Mouse (Mus musculus): ENCODE data around the gene Zcchc2. TPM values are rescaled to one million over a fixed set of nuclear protein-coding genes. Genes with fewer than 3 reads are reported as not detected.

Gene Zcchc2
- polyA plus RNA-seq, 1 experiment from 2014 or later: 3.1 TPM

- Histone ChIP-seq H3K4me2 (replicated peaks) (no peak overlapping the region), H3K9ac (no peak overlapping the region), H3K4me1 (replicated peaks; ENCODE audit: control insufficient read depth, insufficient read depth, low read length) (peaks cover 10% of the 10 kb centered on the region; the same call in 1 of the 2 replicates), H3K9me3 (ENCODE audit: control insufficient read depth, low read length) (no peaks in the 10 kb centered on the region), H3K27me3 (ENCODE audit: control insufficient read depth, insufficient read depth, low read length) (no peaks in the 10 kb centered on the region), H3K36me3 (replicated peaks; ENCODE audit: control insufficient read depth, insufficient read depth) (no peaks in the 10 kb centered on the region), H3K4me3 (replicated peaks; ENCODE audit: low read length) (no peak overlapping the region), H3K27ac (no peak overlapping the region)
- no peak for ATAC-seq (ENCODE audit: low FRiP score)
- DNase-seq (ENCODE audit: low spot score): no peak
- WGBS: 92% methylated on average over 7 of the region's 7 CpGs
Measured at GRCm38 (mm10) chr1:106073166-106073565, 83.0 kb downstream of the Zcchc2 start.

DNA sequence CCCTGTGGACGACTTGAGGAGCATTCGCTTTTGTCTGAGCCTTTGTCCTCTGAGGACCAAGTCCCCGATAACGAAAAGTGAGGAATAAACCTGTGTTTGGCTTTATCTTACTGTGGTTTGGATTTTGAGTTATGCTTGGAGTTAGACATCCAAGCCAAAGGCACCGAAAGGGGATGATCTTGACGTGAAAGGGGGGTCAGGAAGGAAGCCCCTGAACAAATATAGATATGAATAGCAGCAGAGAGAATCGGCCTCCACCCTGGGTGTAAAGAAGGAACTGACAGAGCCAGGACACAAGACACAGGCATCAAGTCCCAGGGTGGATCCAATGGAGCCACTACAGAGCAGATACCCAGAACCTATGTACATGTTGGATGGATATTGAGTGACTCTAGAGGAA is 83.9 kb downstream of the Zcchc2 start:
- H3K9ac ChIP-seq: no peak overlapping the region
- H3K4me2 ChIP-seq (replicated peaks): no peak overlapping the region
- peaks cover 10% of the 10 kb centered on the region; the same call in 1 of the 2 replicates for H3K4me1 ChIP-seq (replicated peaks; ENCODE audit: control insufficient read depth, insufficient read depth, low read length)
- H3K27me3 ChIP-seq (ENCODE audit: control insufficient read depth, insufficient read depth, low read length): no peaks in the 10 kb centered on the region
- H3K4me3 ChIP-seq (replicated peaks; ENCODE audit: low read length): no peak overlapping the region
- no peaks in the 10 kb centered on the region for H3K9me3 ChIP-seq (ENCODE audit: control insufficient read depth, low read length)
- no peaks in the 10 kb centered on the region for H3K36me3 ChIP-seq (replicated peaks; ENCODE audit: control insufficient read depth, insufficient read depth)
- 84% methylated on average over 7 of the region's 7 CpGs for WGBS
- ATAC-seq (ENCODE audit: low FRiP score) (no peak), DNase-seq (ENCODE audit: low spot score) (no peak)
- H3K27ac ChIP-seq: no peak overlapping the region

DNA sequence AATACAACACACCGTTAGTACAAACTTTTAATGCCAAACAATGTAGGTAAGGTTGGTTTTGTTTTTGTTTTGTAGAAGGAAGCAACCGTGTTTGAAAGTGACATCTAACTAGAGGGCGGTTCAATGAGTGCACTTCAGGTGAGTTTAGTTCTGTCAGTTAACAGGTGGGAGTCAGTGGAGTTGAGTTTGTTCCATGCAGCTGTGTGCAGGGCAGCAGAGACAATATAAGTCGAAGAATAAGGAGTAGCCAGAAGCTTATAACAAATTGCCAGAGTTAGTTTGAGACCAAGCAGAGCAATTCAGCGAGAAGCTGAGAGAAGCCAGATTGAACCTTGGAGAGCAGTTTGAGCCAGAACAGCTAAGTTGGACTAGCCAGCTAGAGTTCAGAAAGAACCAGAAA is 84.5 kb downstream of the Zcchc2 start:
- H3K27me3 ChIP-seq (ENCODE audit: control insufficient read depth, insufficient read depth, low read length): no peaks in the 10 kb centered on the region
- H3K36me3 ChIP-seq (replicated peaks; ENCODE audit: control insufficient read depth, insufficient read depth): no peaks in the 10 kb centered on the region
- H3K27ac ChIP-seq: no peak overlapping the region
- H3K9ac ChIP-seq: no peak overlapping the region
- H3K4me2 ChIP-seq (replicated peaks): no peak overlapping the region
- no peaks in the 10 kb centered on the region for H3K9me3 ChIP-seq (ENCODE audit: control insufficient read depth, low read length)
- no peak for DNase-seq (ENCODE audit: low spot score)
- 94% methylated on average over 5 of the region's 5 CpGs for WGBS
- ATAC-seq (ENCODE audit: low FRiP score): no peak
- H3K4me3 ChIP-seq (replicated peaks; ENCODE audit: low read length): no peak overlapping the region
- H3K4me1 ChIP-seq (replicated peaks; ENCODE audit: control insufficient read depth, insufficient read depth, low read length): peaks cover 10% of the 10 kb centered on the region; the same call in 1 of the 2 replicates

DNA sequence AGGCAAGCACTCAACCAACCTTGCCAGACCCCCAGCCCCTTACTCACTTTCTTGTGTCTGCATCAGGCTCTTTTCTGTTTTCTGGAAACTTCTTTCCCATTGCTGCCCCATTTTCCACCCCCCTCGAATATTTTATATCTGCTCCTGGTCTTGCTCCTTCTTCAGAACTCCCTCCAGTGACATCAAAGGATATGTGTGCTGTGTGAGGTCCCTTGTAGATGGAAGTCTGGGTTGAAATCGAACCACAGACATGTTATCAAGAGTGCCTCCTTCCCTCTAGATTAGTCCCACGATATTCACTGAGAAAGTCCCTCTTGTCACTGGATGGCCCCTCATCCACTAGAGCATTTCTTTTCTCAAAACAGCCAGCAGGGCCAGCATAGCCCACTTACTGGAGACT is 86.4 kb downstream of the Zcchc2 start:
- Histone ChIP-seq H3K4me2 (replicated peaks) (no peak overlapping the region), H3K27ac (no peak overlapping the region), H3K27me3 (ENCODE audit: control insufficient read depth, insufficient read depth, low read length) (no peaks in the 10 kb centered on the region), H3K36me3 (replicated peaks; ENCODE audit: control insufficient read depth, insufficient read depth) (no peaks in the 10 kb centered on the region), H3K9ac (no peak overlapping the region), H3K4me1 (replicated peaks; ENCODE audit: control insufficient read depth, insufficient read depth, low read length) (peaks cover 6% of the 10 kb centered on the region; the same call in 1 of the 2 replicates), H3K9me3 (ENCODE audit: control insufficient read depth, low read length) (no peaks in the 10 kb centered on the region), H3K4me3 (replicated peaks; ENCODE audit: low read length) (no peak overlapping the region)
- WGBS: 86% methylated on average over 3 of the region's 3 CpGs
- no peak for ATAC-seq (ENCODE audit: low FRiP score)
- DNase-seq (ENCODE audit: low spot score): no peak

DNA sequence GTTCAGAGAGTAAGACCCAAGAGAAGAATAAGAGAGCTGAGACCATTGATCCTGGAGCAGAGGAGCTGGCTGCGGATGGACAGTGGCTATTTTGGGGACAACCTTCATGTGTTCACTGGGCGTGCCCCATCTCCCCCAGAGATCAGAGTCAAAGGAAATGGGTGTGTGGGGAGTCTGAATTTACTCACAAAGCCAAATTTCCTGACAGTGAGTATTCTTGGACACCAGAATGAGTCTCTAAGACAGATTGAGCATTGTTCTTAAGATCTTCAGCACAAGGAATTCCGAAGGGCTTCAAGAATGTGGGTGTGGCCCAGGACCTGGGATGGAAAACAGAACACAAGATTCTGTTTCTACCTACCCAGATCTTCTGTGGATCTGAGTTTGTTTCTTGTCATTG is 87.0 kb downstream of the Zcchc2 start:
- 87% methylated on average over 3 of the region's 3 CpGs for WGBS
- H3K27me3 ChIP-seq (ENCODE audit: control insufficient read depth, insufficient read depth, low read length): no peaks in the 10 kb centered on the region
- no peak overlapping the region for H3K4me2 ChIP-seq (replicated peaks)
- no peaks in the 10 kb centered on the region for H3K36me3 ChIP-seq (replicated peaks; ENCODE audit: control insufficient read depth, insufficient read depth)
- H3K4me3 ChIP-seq (replicated peaks; ENCODE audit: low read length): no peak overlapping the region
- no peaks in the 10 kb centered on the region for H3K9me3 ChIP-seq (ENCODE audit: control insufficient read depth, low read length)
- H3K9ac ChIP-seq: no peak overlapping the region
- H3K4me1 ChIP-seq (replicated peaks; ENCODE audit: control insufficient read depth, insufficient read depth, low read length): 0 out of 2 replicates have a peak, but pooled peaks cover 1% of the 10 kb centered on the region
- no peak for DNase-seq (ENCODE audit: low spot score)
- no peak overlapping the region for H3K27ac ChIP-seq
- no peak for ATAC-seq (ENCODE audit: low FRiP score)

Other genes starting within 250 kb of the Zcchc2 start
- gene Tnfrsf11a, start 209.7 kb upstream of the Zcchc2 start, polyA plus RNA-seq (2014; fragmentation: Nextera tagmentation; extraction: Ambion mirVana): 0.67 and 1.0 TPM in 2 replicates
- 9.6 and 11.1 TPM in 2 replicates for gene Phlpp1, start 181.3 kb downstream of the Zcchc2 start, polyA plus RNA-seq (2014; fragmentation: Nextera tagmentation; extraction: Ambion mirVana)